Mouse (Mus musculus) embryo, embryonic 11 days (tissue): ENCODE measurements around the gene Mum1l1.
"Not testable (repeated sequence)": the region's sequence is repeated elsewhere in the genome, so short reads cannot be mapped to it uniquely, and the experiment has no call there.

Source experiments
- DNase-seq: peaks from one replicate; pipeline ENCODE4 v3.0.0-alpha.2; 2015

Mum1l1 gene

DNA sequence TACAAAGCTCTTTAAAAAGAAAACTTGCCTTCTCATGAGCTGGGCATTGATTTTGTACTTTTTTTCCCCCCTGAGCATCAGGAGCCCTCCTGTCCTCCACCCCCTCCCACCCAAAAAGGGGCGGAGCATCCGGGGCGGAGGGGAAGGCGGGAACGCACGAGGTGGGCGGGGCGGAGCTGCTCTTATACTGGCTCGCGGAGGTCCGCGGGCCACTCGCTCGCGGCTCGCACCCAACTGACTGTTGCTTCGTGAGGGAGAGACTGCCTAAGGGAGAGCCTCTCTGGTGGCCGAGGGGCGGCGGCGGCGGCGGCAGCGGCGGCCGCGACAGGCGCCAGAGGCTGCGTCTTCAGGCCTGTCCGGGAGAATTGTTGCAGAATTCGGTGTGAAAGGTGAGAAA is at the start of gene Mum1l1:
Gene Mum1l1, plus strand, starts transcription at position 214 of the 397 bp plus-strand sequence.
- peak; percentile 83 for DNase-seq

- DNase-seq = no peak
These were observed 30.9 kb upstream of the Mum1l1 start, which contains the start of gene 4933428M09Rik for GRCm38 (mm10) chrX:139178928-139179327. TSS of gene 4933428M09Rik (plus strand) at chrX:139179228.

- DNase-seq = not testable (repeated sequence)
These were observed 18.3 kb upstream of the Mum1l1 start for GRCm38 (mm10) chrX:139191506-139191905.

GRCm38 (mm10) chrX:139194572-139195279 is 15.1 kb upstream of the Mum1l1 start:
- DNase-seq = peak; percentile 5

DNA sequence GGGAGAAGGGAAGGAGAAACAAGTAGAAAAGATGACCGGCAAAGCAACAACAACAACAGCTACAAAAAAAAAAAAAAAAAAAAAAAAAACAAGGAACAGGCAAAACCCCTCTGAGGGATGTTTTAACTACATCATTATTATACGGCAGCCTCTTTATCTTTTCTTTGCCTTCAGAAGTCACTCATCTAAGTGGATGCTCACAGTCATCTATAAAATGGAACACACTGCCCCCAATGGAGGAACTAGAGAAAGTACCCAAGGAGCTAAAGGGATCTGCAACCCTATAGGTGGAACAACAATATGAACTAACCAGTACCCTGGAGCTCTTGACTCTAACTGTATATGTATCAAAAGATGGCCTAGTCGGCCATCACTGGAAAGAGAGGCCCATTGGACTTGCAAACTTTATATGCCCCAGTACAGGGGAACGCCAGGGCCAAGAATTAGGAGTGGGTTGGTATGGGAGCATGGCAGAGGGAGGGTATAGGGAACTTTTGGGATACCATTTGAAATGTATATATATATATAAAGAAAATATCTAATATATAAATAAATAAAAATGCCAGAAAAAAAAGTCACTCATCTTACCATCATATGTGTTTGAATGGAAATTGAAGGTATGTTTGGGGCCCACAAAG is 532 bp upstream of the Mum1l1 start:
- not testable (repeated sequence) for DNase-seq

GRCm38 (mm10) chrX:139214765-139215164 is 4.9 kb downstream of the Mum1l1 start:
- no peak for DNase-seq

DNA sequence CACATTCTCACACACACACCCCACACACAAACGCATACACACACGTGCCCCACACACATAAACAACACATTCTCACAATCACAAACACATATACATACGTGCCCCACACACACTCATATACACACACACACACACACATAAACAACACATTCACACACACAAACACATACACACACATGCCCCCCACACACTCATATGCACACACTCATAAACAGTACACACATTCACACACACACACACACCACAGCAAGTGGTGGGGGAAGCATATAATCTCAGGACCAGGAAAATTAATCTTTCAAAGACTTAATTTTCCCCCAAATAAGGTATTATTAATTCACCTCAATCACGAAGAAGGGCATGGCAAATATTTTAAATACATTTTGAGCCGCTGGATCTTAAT is 6.6 kb downstream of the Mum1l1 start:
- no peak for DNase-seq

- DNase-seq = peak; percentile 90
These were observed 7.2 kb downstream of the Mum1l1 start for GRCm38 (mm10) chrX:139216991-139217593.

GRCm38 (mm10) chrX:139217776-139218175 is 7.9 kb downstream of the Mum1l1 start:
- DNase-seq = peak; percentile 6

- peak; percentile 56 for DNase-seq
These were observed 9.2 kb downstream of the Mum1l1 start for GRCm38 (mm10) chrX:139219017-139219416.

- no peak for DNase-seq
These were observed 11.0 kb downstream of the Mum1l1 start for GRCm38 (mm10) chrX:139220830-139221229.

DNA sequence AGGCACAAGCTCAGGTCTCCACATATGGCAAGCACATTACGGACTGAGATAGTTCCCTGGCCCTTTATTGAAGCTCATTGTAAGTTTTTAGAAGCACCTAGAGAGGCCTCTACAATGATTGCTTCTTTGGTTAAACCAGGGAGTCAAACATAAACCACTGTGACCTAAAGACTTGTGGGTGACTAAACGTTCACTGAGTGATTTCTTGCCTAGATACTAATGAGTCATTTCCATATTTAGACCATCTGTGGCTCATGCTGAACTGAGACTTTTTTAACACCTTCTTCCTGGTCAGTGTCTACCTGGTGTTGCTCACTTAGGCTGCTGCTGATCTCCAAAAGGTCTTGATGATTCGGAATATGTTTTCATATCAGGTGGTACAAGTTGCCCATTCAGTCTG is 12.1 kb downstream of the Mum1l1 start:
- DNase-seq = no peak

- DNase-seq = peak; percentile 75
These were observed 21.3 kb downstream of the Mum1l1 start for GRCm38 (mm10) chrX:139231143-139231542.

DNA sequence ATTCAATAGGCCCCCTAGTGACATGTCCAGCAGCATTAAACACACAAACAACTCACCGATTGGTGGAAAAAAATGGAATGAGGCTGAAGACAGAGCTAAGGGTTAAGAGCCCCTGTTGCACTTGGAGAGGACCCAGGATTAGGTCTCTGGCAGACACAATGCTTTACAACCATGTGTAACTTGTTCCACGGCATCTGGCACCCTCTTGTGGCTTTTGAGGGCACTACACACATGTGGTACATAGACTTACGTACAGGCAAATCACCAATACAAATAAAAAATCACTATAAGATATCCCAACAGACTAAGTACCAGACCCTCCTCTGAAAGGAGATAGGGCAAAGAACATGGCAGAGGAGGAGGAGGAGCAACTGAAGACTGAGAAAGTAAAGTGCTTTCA is 37.5 kb downstream of the Mum1l1 start:
- DNase-seq = no peak

DNA sequence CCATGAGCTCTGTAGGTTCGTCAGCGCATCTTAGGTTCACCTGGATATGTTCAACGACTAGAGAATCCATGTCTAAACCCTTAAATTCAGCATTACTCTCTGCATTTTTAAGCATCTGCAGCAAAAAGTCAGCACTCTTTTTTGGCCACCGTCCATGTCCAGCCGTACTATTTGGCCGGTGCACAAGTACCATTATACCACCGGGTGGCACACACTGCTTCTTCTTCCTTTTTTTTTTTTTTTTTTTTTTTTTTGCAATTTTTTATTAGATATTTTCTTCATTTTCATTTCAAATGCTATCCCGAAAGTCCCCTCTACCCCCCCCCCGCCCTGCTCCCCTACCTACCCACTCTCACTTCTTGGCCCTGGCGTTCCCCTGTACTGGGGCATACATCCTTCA is 47.2 kb downstream of the Mum1l1 start:
- no peak for DNase-seq

- DNase-seq = no peak
These were observed 72.1 kb downstream of the Mum1l1 start for GRCm38 (mm10) chrX:139281966-139282365.
